Mouse (Mus musculus) liver, embryonic 12.5 days (tissue): ENCODE measurements around the gene Zscan4c. TPM values are rescaled to one million over a fixed set of nuclear protein-coding genes. Genes with fewer than 3 reads are reported as not detected.
"Not testable (repeated sequence)": the region's sequence is repeated elsewhere in the genome, so short reads cannot be mapped to it uniquely, and the experiment has no call there.

Experiments
- ATAC-seq: fragments of 200-750 bp; cut with Nextera tagmentation; 2 replicates; pipeline ENCODE4 v1.8.0; 2017; ENCODE audit warnings: moderate number of reproducible peaks, mild to moderate bottlenecking, moderate library complexity
- H3K27ac ChIP-seq: fragments of 300-500 bp; sonication (generic); 2 replicates; pipeline ENCODE4 v1.5.1; 2016; ENCODE audit warnings: mild to moderate bottlenecking
- H3K27me3 ChIP-seq: fragments of 300-500 bp; sonication (generic); replicated peaks from 2 replicates; pipeline ENCODE4 v1.6.1; 2016; ENCODE audit warnings: mild to moderate bottlenecking, moderate library complexity
- H3K36me3 ChIP-seq: fragments of 300-500 bp; sonication (generic); 2 replicates; pipeline ENCODE4 v1.6.1; 2016; ENCODE audit warnings: mild to moderate bottlenecking, moderate library complexity
- H3K4me1 ChIP-seq: fragments of 300-500 bp; sonication (generic); 2 replicates; pipeline ENCODE4 v1.6.1; 2016
- H3K4me2 ChIP-seq: fragments of 300-500 bp; sonication (generic); 2 replicates; pipeline ENCODE4 v1.6.1; 2016; ENCODE audit warnings: mild to moderate bottlenecking, moderate library complexity
- H3K4me3 ChIP-seq: fragments of 300-500 bp; sonication (generic); 2 replicates; pipeline ENCODE4 v1.5.1; 2016; ENCODE audit warnings: mild to moderate bottlenecking, moderate library complexity
- H3K9ac ChIP-seq: fragments of 300-500 bp; sonication (generic); 2 replicates; pipeline ENCODE4 v1.6.1; 2016; ENCODE audit warnings: mild to moderate bottlenecking, moderate library complexity
- H3K9me3 ChIP-seq: fragments of 300-500 bp; sonication (generic); replicated peaks from 2 replicates; pipeline ENCODE4 v1.6.1; 2016; ENCODE audit warnings: mild to moderate bottlenecking, moderate library complexity
- WGBS: fragments of 180-500 bp; shearing (Covaris S2); methylation state at CpG from one replicate; pipeline ENCODE4 v1.1.7; 2016; ENCODE audit not compliant: insufficient replicate concordance; 5-methylcytosine and 5-hydroxymethylcytosine counted together
- microRNA-seq: library from miRNA; unstranded; fragments of <30 nt; microRNA quantifications from one replicate; pipeline ENCODE4, GENCODE M21; 2017
- polyA plus RNA-seq: library from polyadenylated mRNA; unstranded; fragments of >200 nt; fragmentation: Nextera tagmentation; extraction: Ambion mirVana; gene quantifications from 2 replicates; pipeline ENCODE4 v1.2.1, GENCODE M21; 2016

Zscan4c gene
- polyA plus RNA-seq: not detected in 2 replicates

DNA sequence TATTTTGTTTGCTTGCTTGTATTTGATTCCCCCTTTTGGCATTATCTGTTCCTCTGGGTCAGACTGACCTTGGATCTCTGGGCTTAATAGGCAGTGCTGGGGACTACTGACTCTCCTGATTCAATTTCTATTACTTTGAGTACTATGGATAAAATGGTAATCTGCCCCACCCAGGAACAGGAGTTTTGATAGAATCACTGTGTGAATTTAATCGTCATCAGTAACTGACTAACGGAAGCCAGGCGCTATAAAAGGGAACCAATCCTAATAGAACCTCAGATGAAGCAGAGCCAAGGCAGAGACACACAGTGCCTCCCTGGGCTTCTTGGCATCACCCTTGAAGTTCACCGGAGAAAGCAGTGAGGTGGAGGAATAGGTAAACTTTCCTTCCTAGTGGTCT lies at the start of gene Zscan4c:
Gene Zscan4c (plus strand): TSS at position 301 of the 400 bp plus-strand sequence.
- H3K4me2 ChIP-seq, H3K27me3 ChIP-seq, H3K4me1 ChIP-seq, ATAC-seq, H3K36me3 ChIP-seq, H3K4me3 ChIP-seq, H3K9ac ChIP-seq, H3K27ac ChIP-seq, H3K9me3 ChIP-seq: not testable (repeated sequence)
- 63% methylated on average over 4 of the region's 4 CpGs for WGBS

Small RNAs within 50 kb of the gene (microRNA-seq; reads per million reads assigned to microRNA genes)
- not detected for gene Mir297-1

Other genes starting within 250 kb of the Zscan4c start
- not detected in 2 replicates for gene Zscan4b, start 100.7 kb upstream of the Zscan4c start, polyA plus RNA-seq
- gene Zscan4-ps1, start 63.9 kb downstream of the Zscan4c start, polyA plus RNA-seq: not detected in 2 replicates
- gene Zscan4d, start 160.4 kb downstream of the Zscan4c start, polyA plus RNA-seq: not detected in 2 replicates